Mouse (Mus musculus) heart, postnatal 36 days (tissue): ENCODE results near the gene Actb. TPM values are rescaled to one million over a fixed set of nuclear protein-coding genes. Genes with fewer than 3 reads are reported as not detected.

Source experiments
- DNase-seq, 2 experiments: peaks; one replicate each; pipeline ENCODE4 v3.0.0; 2021 to 2022
- intact Hi-C: fragments of 180-260 bp; cut with DNase I; formaldehyde crosslinking; loops from one replicate; pipeline ENCODE4 v1.15.1; 2025
- total RNA-seq, 2 experiments: library from RNA; stranded (reverse); gene quantifications; 2 replicates each; pipeline ENCODE4 v1.2.3; 2021

Gene Actb
- total RNA-seq, 2 experiments from 2014 or later: 707 to 812 TPM

GRCm38 (mm10) chr5:142924336-142924959 is 17.9 kb upstream of the Actb start:
- DNase-seq: no peak
- intact Hi-C loops: no loop called here

- DNase-seq: no peak
- intact Hi-C loops: no loop called here
Measured at GRCm38 (mm10) chr5:142923781-142924180, 17.2 kb upstream of the Actb start.

DNA sequence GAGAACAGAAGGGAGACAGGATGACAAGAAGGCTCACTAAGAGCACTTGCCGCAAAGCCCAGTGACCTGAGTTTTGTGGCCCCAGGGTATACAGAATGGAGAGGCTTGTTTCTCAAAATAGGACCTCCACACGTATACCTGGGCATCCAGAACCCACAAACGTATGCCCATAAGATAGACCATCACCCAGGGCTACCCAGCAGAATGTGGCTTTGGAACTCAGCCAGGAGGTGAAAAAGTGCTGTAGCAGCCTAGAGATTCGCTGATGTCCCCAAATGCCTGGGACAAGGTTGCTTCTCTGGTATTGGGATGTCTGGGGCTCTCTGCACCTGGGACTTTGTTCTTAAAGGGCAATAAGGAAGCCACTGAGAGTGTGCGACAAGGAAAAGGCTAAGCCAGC is 15.7 kb upstream of the Actb start:
- no peak for DNase-seq
- intact Hi-C loops: no loop called here

GRCm38 (mm10) chr5:142921074-142921459 is 14.5 kb upstream of the Actb start:
- intact Hi-C loops: no loop called here
- DNase-seq: no peak

DNA sequence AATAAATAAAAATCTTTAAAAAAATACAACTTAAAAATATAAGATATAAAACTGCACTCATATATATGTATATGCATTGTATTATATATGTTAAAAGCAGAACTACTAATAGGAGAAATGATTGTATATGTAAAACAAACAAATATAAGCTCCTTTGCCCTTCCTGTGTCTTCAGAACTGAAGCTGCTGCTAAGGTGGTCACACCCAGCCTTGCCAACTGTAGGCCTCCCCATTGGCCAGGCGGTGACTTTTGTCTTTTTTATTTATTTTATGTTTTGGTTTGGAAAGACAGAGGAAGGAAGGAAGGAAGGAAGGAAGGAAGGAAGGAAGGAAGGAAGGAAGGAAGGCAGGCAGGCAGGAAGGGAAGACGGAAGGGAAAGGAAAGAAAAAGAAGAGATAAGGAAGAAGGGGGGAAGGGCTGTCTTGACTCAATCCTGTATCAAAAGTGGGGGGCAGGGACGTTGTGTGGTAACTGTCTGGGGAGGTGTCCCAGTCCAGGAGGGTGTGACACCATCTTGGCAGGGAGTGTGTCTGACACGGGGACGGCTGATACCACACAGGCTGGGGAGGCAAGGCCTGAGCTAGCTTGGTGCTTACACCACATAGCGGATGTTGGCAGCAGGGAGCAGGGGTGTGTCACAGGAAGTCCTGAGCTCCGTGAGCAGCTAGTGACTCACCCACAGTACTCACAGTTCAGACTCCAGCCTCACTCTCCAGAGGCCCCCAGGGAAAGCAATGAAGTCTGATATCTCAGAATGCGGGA is 13.9 kb upstream of the Actb start:
- peak; percentile 79 to 81 for DNase-seq
- intact Hi-C loops: no loop called here

DNA sequence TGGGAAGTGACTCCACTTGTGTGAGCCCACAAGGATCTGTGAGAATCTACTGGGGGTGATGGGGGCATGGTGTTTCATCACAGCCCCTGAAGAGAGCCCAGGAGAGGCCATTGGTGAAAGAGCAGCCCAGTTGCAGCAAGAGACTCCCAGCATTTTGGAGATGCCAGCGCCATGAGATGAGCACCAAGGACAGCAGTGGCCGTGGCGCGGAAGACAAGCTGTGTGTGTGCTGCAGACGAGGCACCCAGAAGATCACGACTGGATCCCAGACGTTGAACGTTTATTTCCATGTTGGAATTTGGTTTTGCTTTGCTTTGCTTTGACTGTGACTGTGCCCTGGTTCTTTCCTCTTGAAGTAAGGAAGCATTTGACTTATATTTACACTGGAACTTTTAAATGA is 10.8 kb upstream of the Actb start:
- DNase-seq: no peak
- intact Hi-C loops: no loop called here

DNA sequence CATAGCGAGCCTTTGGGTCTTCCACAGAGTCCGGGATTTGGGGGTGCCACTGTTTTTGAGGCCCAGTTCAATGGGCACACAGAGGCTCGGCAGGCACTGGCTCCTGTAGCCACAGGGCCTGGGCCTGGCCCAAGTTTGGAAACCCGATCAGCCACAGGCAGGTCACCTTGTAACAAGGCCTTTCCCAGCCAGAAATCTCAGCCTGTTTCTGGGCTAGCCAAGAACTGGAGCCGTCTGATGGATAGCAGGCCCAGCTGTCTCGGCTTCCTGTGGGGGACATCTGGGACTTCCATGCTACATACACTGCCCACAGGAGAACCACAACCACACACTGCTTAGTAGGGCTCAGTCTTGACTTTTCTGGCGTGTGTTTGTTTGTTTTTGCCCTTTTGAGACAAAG is 10.0 kb upstream of the Actb start:
- DNase-seq: peak in 1 of 2 experiments; percentile 22

GRCm38 (mm10) chr5:142915231-142915630 is 8.7 kb upstream of the Actb start:
- intact Hi-C loops: no loop called here
- no peak for DNase-seq

More for the DNA sequence above, 10.0 kb upstream of the Actb start:
- intact Hi-C loops: no loop called here

- intact Hi-C loops: no loop called here
- DNase-seq: no peak
Measured at GRCm38 (mm10) chr5:142912739-142913138, 6.2 kb upstream of the Actb start.

- intact Hi-C loops: no loop called here
- DNase-seq: no peak
Measured at GRCm38 (mm10) chr5:142912320-142912719, 5.8 kb upstream of the Actb start.

GRCm38 (mm10) chr5:142911629-142912028 is 5.1 kb upstream of the Actb start:
- intact Hi-C loops: no loop called here
- no peak for DNase-seq

- intact Hi-C loops: no loop called here
- peak; percentile 62 to 74 for DNase-seq
Measured at GRCm38 (mm10) chr5:142909576-142910278, 3.2 kb upstream of the Actb start.

- intact Hi-C loops: no loop called here
- peak in 1 of 2 experiments; percentile 54 for DNase-seq
Measured at GRCm38 (mm10) chr5:142908941-142909575, 2.5 kb upstream of the Actb start.

GRCm38 (mm10) chr5:142907803-142908559 is 1.4 kb upstream of the Actb start:
- peak; percentile 70 to 72 for DNase-seq
- intact Hi-C loops: no loop called here

- intact Hi-C loops: no loop called here
- peak; percentile 68 to 73 for DNase-seq
Measured at GRCm38 (mm10) chr5:142907048-142907802, 671 bp upstream of the Actb start.

GRCm38 (mm10) chr5:142905725-142906531 is 626 bp downstream of the Actb start:
- peak; percentile 98 to 100 for DNase-seq

DNA sequence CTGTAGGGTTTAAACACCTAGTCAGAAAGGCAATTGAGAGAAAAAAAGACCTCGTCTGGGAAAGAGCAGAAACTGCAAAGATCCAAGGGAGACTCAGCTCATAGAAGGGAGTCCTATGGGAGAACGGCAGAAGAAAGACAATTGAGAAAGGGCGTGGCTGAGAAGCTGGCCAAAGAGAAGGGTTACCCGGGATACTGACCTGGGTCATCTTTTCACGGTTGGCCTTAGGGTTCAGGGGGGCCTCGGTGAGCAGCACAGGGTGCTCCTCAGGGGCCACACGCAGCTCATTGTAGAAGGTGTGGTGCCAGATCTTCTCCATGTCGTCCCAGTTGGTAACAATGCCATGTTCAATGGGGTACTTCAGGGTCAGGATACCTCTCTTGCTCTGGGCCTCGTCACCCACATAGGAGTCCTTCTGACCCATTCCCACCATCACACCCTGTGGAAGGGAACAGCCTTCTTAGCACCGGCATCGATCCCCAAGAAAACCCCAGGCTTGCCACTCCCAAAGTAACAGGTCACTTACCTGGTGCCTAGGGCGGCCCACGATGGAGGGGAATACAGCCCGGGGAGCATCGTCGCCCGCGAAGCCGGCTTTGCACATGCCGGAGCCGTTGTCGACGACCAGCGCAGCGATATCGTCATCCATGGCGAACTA is 1.4 kb downstream of the Actb start:
- DNase-seq: peak in 1 of 2 experiments; percentile 34
- intact Hi-C loops: loop anchor here (1.0 to 2.0 kb wide), 3 partner anchors 10 to 88 kb away; partner anchors contain the start of genes Fbxl18 and Tnrc18

More at GRCm38 (mm10) chr5:142905725-142906531, 626 bp downstream of the Actb start:
- intact Hi-C loops: loop anchor here (1.0 to 2.0 kb wide), 3 partner anchors 11 to 89 kb away; partner anchors contain the start of genes Fbxl18 and Tnrc18
